Mouse (Mus musculus) MEL (cell line): ENCODE data around the gene Zmynd11. TPM values are rescaled to one million over a fixed set of nuclear protein-coding genes. Genes with fewer than 3 reads are reported as not detected.

Experiments used
- DNase-seq: peaks from one replicate; pipeline ENCODE4 v3.0.0; 2011; ENCODE audit warnings: low read depth, low spot score
- H3K27ac ChIP-seq: 2 replicates; pipeline ENCODE4 v1.5.1; 2012; ENCODE audit warnings: low read depth, mild to moderate bottlenecking, control low read depth, low read length, moderate library complexity; ENCODE audit not compliant: control insufficient read depth
- H3K27me3 ChIP-seq, 2 experiments: fragments of 150-350 bp in 1 of 2; sonication (generic) in 1 of 2; 2 replicates each; pipeline ENCODE4 v1.6.1; 2012; ENCODE audit warnings: low read length in 2 of 2, mild to moderate bottlenecking in 2 of 2, improper control_type of control experiment in 1 of 2, moderate library complexity in 1 of 2; ENCODE audit not compliant: insufficient read depth in 2 of 2, control insufficient read depth in 1 of 2
- H3K36me3 ChIP-seq, 2 experiments: 2 replicates each; pipeline ENCODE4 v1.6.1; 2012 to 2014; ENCODE audit warnings: low read length in 2 of 2, improper control_type of control experiment in 1 of 2, inconsistent platforms in 1 of 2, mild to moderate bottlenecking in 1 of 2; ENCODE audit not compliant: insufficient read depth in 2 of 2, control insufficient read depth in 1 of 2
- H3K4me1 ChIP-seq, 2 experiments: fragments of 150-350 bp in 1 of 2; sonication (generic) in 1 of 2; 2 replicates each; pipeline ENCODE4 v1.6.1; 2012; ENCODE audit warnings: low read length in 2 of 2, improper control_type of control experiment in 1 of 2, mild to moderate bottlenecking in 1 of 2; ENCODE audit not compliant: insufficient read depth in 2 of 2, control insufficient read depth in 1 of 2
- H3K4me3 ChIP-seq, 2 experiments: fragments of 150-350 bp in 1 of 2; sonication (generic) in 1 of 2; 2 replicates each; pipeline ENCODE4 v1.5.1; 2012; ENCODE audit warnings: low read depth in 2 of 2, low read length in 2 of 2, mild to moderate bottlenecking in 2 of 2, moderate library complexity in 2 of 2, control low read depth in 1 of 2, improper control_type of control experiment in 1 of 2; ENCODE audit not compliant: control insufficient read depth in 1 of 2, insufficient read depth in 1 of 2
- H3K79me2 ChIP-seq: 2 replicates; pipeline ENCODE4 v1.6.1; 2012; ENCODE audit warnings: mild to moderate bottlenecking, low read length, moderate library complexity; ENCODE audit not compliant: control insufficient read depth, poor library complexity, insufficient read depth
- H3K9ac ChIP-seq: 2 replicates; pipeline ENCODE4 v1.6.1; 2012; ENCODE audit warnings: low read depth, mild to moderate bottlenecking, control low read depth, low read length, moderate library complexity; ENCODE audit not compliant: control insufficient read depth, poor library complexity, severe bottlenecking
- H3K9me3 ChIP-seq: fragments of 150-350 bp; sonication (generic); replicated peaks from 2 replicates; pipeline ENCODE4 v1.6.1; 2012; ENCODE audit warnings: mild to moderate bottlenecking, low read length, improper control_type of control experiment, moderate library complexity; ENCODE audit not compliant: insufficient read depth
- BHLHE40 ChIP-seq: IDR thresholded peaks from 2 replicates; pipeline ENCODE4 v1.6.1; 2012; ENCODE audit warnings: low read depth, mild to moderate bottlenecking, inconsistent platforms, low read length, improper control_type of control experiment, borderline replicate concordance
- CTCF ChIP-seq, 3 experiments: IDR thresholded peaks in 2 of 3; conservative IDR thresholded peaks in 1 of 3; 2 replicates each; pipeline ENCODE4 v1.5.1; 2011 to 2012; ENCODE audit warnings: low read length in 3 of 3, low read depth in 2 of 3, mild to moderate bottlenecking in 2 of 3, improper control_type of control experiment in 1 of 3, inconsistent platforms in 1 of 3, mixed read lengths in 1 of 3, moderate library complexity in 1 of 3; ENCODE audit not compliant: control insufficient read depth in 1 of 3, insufficient read depth in 1 of 3, poor library complexity in 1 of 3, severe bottlenecking in 1 of 3
- EP300 ChIP-seq, 2 experiments: IDR thresholded peaks; 2 replicates each; pipeline ENCODE4 v1.6.1; 2011; ENCODE audit warnings: improper control_type of control experiment in 2 of 2, low read length in 2 of 2, low read depth in 1 of 2, mild to moderate bottlenecking in 1 of 2
- ETS1 ChIP-seq: IDR thresholded peaks from 2 replicates; pipeline ENCODE4 v1.6.1; 2012; ENCODE audit warnings: low read depth, mild to moderate bottlenecking, inconsistent platforms, low read length, improper control_type of control experiment, moderate library complexity
- GATA1 ChIP-seq: IDR thresholded peaks from 2 replicates; pipeline ENCODE4 v1.6.1; 2011; ENCODE audit warnings: low read depth, low read length, improper control_type of control experiment
- JUND ChIP-seq: IDR thresholded peaks from 2 replicates; pipeline ENCODE4 v1.6.1; 2011; ENCODE audit warnings: low read depth, mild to moderate bottlenecking, improper control_type of control experiment, low read length
- MAFK ChIP-seq: IDR thresholded peaks from 2 replicates; pipeline ENCODE4 v1.6.1; 2011; ENCODE audit warnings: low read depth, mild to moderate bottlenecking, low read length, improper control_type of control experiment, borderline replicate concordance
- MAX ChIP-seq: IDR thresholded peaks from 2 replicates; pipeline ENCODE4 v1.6.1; 2011; ENCODE audit warnings: low read length, improper control_type of control experiment
- MXI1 ChIP-seq: IDR thresholded peaks from 2 replicates; pipeline ENCODE4 v1.6.1; 2011; ENCODE audit warnings: mild to moderate bottlenecking, low read depth, low read length, improper control_type of control experiment
- MYB ChIP-seq: IDR thresholded peaks from 2 replicates; pipeline ENCODE4 v1.6.1; 2011; ENCODE audit warnings: mild to moderate bottlenecking, low read depth, low read length, improper control_type of control experiment
- MYC ChIP-seq: IDR thresholded peaks from 2 replicates; pipeline ENCODE4 v1.6.1; 2011; ENCODE audit warnings: low read depth, mild to moderate bottlenecking, low read length, improper control_type of control experiment, moderate library complexity
- NELFE ChIP-seq: IDR thresholded peaks from 2 replicates; pipeline ENCODE4 v1.6.1; 2011; ENCODE audit warnings: low read depth, low read length, improper control_type of control experiment
- NRF1 ChIP-seq: IDR thresholded peaks from 2 replicates; pipeline ENCODE4 v1.6.1; 2014; ENCODE audit warnings: low read depth, mild to moderate bottlenecking, inconsistent platforms, low read length, improper control_type of control experiment, moderate library complexity; ENCODE audit not compliant: poor library complexity, insufficient read depth, severe bottlenecking
- POLR2AphosphoS5 ChIP-seq: IDR thresholded peaks from 2 replicates; pipeline ENCODE4 v1.6.1; 2012; ENCODE audit warnings: low read depth, borderline replicate concordance, mild to moderate bottlenecking, inconsistent platforms, low read length, moderate library complexity, mixed read lengths
- RAD21 ChIP-seq: IDR thresholded peaks from 2 replicates; pipeline ENCODE4 v1.6.1; 2011; ENCODE audit warnings: mild to moderate bottlenecking, low read depth, low read length, improper control_type of control experiment
- SIN3A ChIP-seq: IDR thresholded peaks from 2 replicates; pipeline ENCODE4 v1.6.1; 2012; ENCODE audit warnings: low read length, improper control_type of control experiment, inconsistent platforms
- TAL1 ChIP-seq: IDR thresholded peaks from 2 replicates; pipeline ENCODE4 v1.6.1; 2012; ENCODE audit warnings: mild to moderate bottlenecking, inconsistent platforms, low read length, moderate library complexity, mixed read lengths
- TBP ChIP-seq: IDR thresholded peaks from 2 replicates; pipeline ENCODE4 v1.8.0; 2011; ENCODE audit warnings: low read depth, low read length, improper control_type of control experiment
- TCF12 ChIP-seq: IDR thresholded peaks from 2 replicates; pipeline ENCODE4 v1.6.1; 2014; ENCODE audit warnings: low read depth, mild to moderate bottlenecking, inconsistent platforms, low read length, improper control_type of control experiment, moderate library complexity
- USF1 ChIP-seq: IDR thresholded peaks from 2 replicates; pipeline ENCODE4 v1.6.1; 2014; ENCODE audit warnings: low read depth, mild to moderate bottlenecking, inconsistent platforms, low read length, improper control_type of control experiment, moderate library complexity
- USF2 ChIP-seq, 2 experiments: IDR thresholded peaks; 2 replicates each; pipeline ENCODE4 v1.6.1; 2011 to 2012; ENCODE audit warnings: improper control_type of control experiment in 2 of 2, low read length in 2 of 2, borderline replicate concordance in 1 of 2, inconsistent platforms in 1 of 2, low read depth in 1 of 2, mild to moderate bottlenecking in 1 of 2; ENCODE audit not compliant: insufficient read depth in 1 of 2
- ZKSCAN1 ChIP-seq: IDR thresholded peaks from 2 replicates; pipeline ENCODE4 v1.6.1; 2012; ENCODE audit warnings: low read depth, mild to moderate bottlenecking, inconsistent platforms, low read length, improper control_type of control experiment, moderate library complexity
- ZMIZ1 ChIP-seq: IDR thresholded peaks from 2 replicates; pipeline ENCODE4 v1.6.1; 2012; ENCODE audit warnings: low read depth, mild to moderate bottlenecking, inconsistent platforms, low read length, improper control_type of control experiment, moderate library complexity
- polyA plus RNA-seq, 2 experiments: library from polyadenylated mRNA; stranded (reverse) in 1 of 2; unstranded in 1 of 2; fragments of >175 nt in 1 of 2; fragments of >200 nt in 1 of 2; gene quantifications; 2 replicates each; pipeline versions ENCODE4 v1.2.1 to v1.2.4; 2012; ENCODE audit warnings: low replicate concordance in 2 of 2, low read depth in 1 of 2; ENCODE audit not compliant: insufficient read length in 2 of 2, insufficient read depth in 1 of 2, missing spikeins in 1 of 2
- total RNA-seq: library from RNA; depleted of rRNA; stranded (reverse); fragments of 300-350 nt; gene quantifications from 2 replicates; pipeline ENCODE4 v1.2.3, GENCODE M21; 2012

Gene Zmynd11
- total and polyA plus RNA-seq, 3 experiments, result 21.8 to 310 (median 33.0) TPM

GRCm38 (mm10) chr13:9763100-9763827 is 1.9 kb downstream of the Zmynd11 start (continued):
- 0 out of 2 replicates have a peak, but pooled peaks have one; percentile 7 for TF ChIP-seq TAL1
- no peak for TF ChIP-seq MAFK
- peak; percentile 25; the same call in 1 of the 2 replicates for TF ChIP-seq NELFE
- TF ChIP-seq EP300 (IDR thresholded peaks at IDR 0.05; ENCODE audit: low read depth in 1 of 2, low read length in 2 of 2), result no peak
- no peak for TF ChIP-seq USF2 (IDR thresholded peaks at IDR 0.05; ENCODE audit: borderline replicate concordance in 1 of 2, insufficient read depth in 1 of 2, low read depth in 1 of 2, low read length in 2 of 2)
- TF ChIP-seq ZKSCAN1, result no peak
- no peak for TF ChIP-seq POLR2AphosphoS5
- TF ChIP-seq MYB, result no peak

- H3K9ac ChIP-seq, result no peak overlapping the region; the same call in 1 of the 2 replicates
- DNase-seq, result peak; percentile 92
Measured at GRCm38 (mm10) chr13:9760057-9760456, 5.1 kb downstream of the Zmynd11 start.

GRCm38 (mm10) chr13:9757842-9758491 is 7.2 kb downstream of the Zmynd11 start:
- peaks cover 0 to 2% of the 10 kb centered on the region in 2 experiments; a peak in 3 of 4 replicates for H3K4me1 ChIP-seq
- TF ChIP-seq USF1 (no peak), USF2 (IDR thresholded peaks at IDR 0.05; ENCODE audit: borderline replicate concordance in 1 of 2, insufficient read depth in 1 of 2, low read depth in 1 of 2, low read length in 2 of 2) (no peak), GATA1 (no peak), JUND (no peak), CTCF (IDR thresholded peaks at IDR 0.05 in 2 of 3, conservative IDR thresholded peaks at IDR 0.05 in 1 of 3; ENCODE audit: control insufficient read depth in 1 of 3, insufficient read depth in 1 of 3, low read depth in 2 of 3, low read length in 3 of 3, poor library complexity in 1 of 3, severe bottlenecking in 1 of 3) (no peak), ZMIZ1 (no peak), RAD21 (no peak), NELFE (no peak)

More at GRCm38 (mm10) chr13:9760057-9760456, 5.1 kb downstream of the Zmynd11 start:
- H3K4me3 ChIP-seq, result no peak overlapping the region
- no peaks in the 10 kb centered on the region for H3K27me3 ChIP-seq
- H3K4me1 ChIP-seq, result peaks cover 0 to 2% of the 10 kb centered on the region in 2 experiments; a peak in 3 of 4 replicates
- H3K9me3 ChIP-seq, result no peaks in the 10 kb centered on the region
- peaks cover 48% of the 10 kb centered on the region for H3K79me2 ChIP-seq
- H3K36me3 ChIP-seq, result peaks cover 0 to 11% of the 10 kb centered on the region in 2 experiments; a peak in 2 of 4 replicates
- TF ChIP-seq MYC, result peak; percentile 67
- TF ChIP-seq TAL1, result peak; percentile 57
- peak; percentile 82 for TF ChIP-seq MXI1
- peak; percentile 77; the same call in 1 of the 2 replicates for TF ChIP-seq SIN3A
- peak; percentile 58; the same call in 1 of the 2 replicates for TF ChIP-seq MAX
- peak; percentile 75; the same call in 1 of the 2 replicates for TF ChIP-seq BHLHE40
- peak; percentile 71; the same call in 1 of the 2 replicates for TF ChIP-seq TBP
- no peak for TF ChIP-seq CTCF (IDR thresholded peaks at IDR 0.05 in 2 of 3, conservative IDR thresholded peaks at IDR 0.05 in 1 of 3; ENCODE audit: control insufficient read depth in 1 of 3, insufficient read depth in 1 of 3, low read depth in 2 of 3, low read length in 3 of 3, poor library complexity in 1 of 3, severe bottlenecking in 1 of 3)
- no peak for TF ChIP-seq ZMIZ1
- peak; percentile 66; the same call in 1 of the 2 replicates for TF ChIP-seq ETS1
- peak; percentile 54; the same call in 1 of the 2 replicates for TF ChIP-seq NRF1
- TF ChIP-seq TCF12, result no peak
- no peak overlapping the region for H3K27ac ChIP-seq

More at GRCm38 (mm10) chr13:9757842-9758491, 7.2 kb downstream of the Zmynd11 start:
- peaks cover 0 to 10% of the 10 kb centered on the region in 2 experiments; a peak in 2 of 4 replicates for H3K36me3 ChIP-seq
- no peak overlapping the region for H3K4me3 ChIP-seq
- H3K9ac ChIP-seq, result no peak overlapping the region
- peaks cover 36% of the 10 kb centered on the region for H3K79me2 ChIP-seq
- H3K27me3 ChIP-seq, result no peaks in the 10 kb centered on the region
- H3K9me3 ChIP-seq, result no peaks in the 10 kb centered on the region
- no peak for DNase-seq
- H3K27ac ChIP-seq, result no peak overlapping the region
